Mouse (Mus musculus) cortical plate, adult 2 months (tissue): Measurements from ENCODE around the gene Cyp4a31. TPM values are rescaled to one million over a fixed set of nuclear protein-coding genes. Genes with fewer than 3 reads are reported as not detected.
"Not testable (repeated sequence)": the region's sequence is repeated elsewhere in the genome, so short reads cannot be mapped to it uniquely, and the experiment has no call there.

Source experiments
- H3K27ac ChIP-seq: fragments of 200-500 bp; 2 replicates; pipeline ENCODE4 v1.5.1; 2012; ENCODE audit warnings: low read length, control low read depth, inconsistent platforms; ENCODE audit not compliant: insufficient read depth
- H3K4me1 ChIP-seq: fragments of 200-500 bp; 2 replicates; pipeline ENCODE4 v1.6.1; 2011; ENCODE audit warnings: low read length; ENCODE audit not compliant: control insufficient read depth, insufficient read depth
- H3K4me3 ChIP-seq: fragments of 200-500 bp; 2 replicates; pipeline ENCODE4 v1.5.1; 2011; ENCODE audit warnings: mild to moderate bottlenecking, low read length, control low read depth; ENCODE audit not compliant: insufficient read depth
- CTCF ChIP-seq: fragments of 200-500 bp; IDR thresholded peaks from 2 replicates; pipeline ENCODE4 v1.5.1; 2011; ENCODE audit warnings: mild to moderate bottlenecking, control low read depth, low read length; ENCODE audit not compliant: insufficient read depth; ENCODE audit errors: extremely low read depth
- POLR2A ChIP-seq: fragments of 200-500 bp; IDR thresholded peaks from 2 replicates; pipeline ENCODE4 v1.6.1; 2011; ENCODE audit warnings: mild to moderate bottlenecking, low read length, control low read depth; ENCODE audit not compliant: insufficient read depth; ENCODE audit errors: extremely low read depth
- polyA plus RNA-seq: library from polyadenylated mRNA; depleted of rRNA; stranded (reverse); fragments of >200 nt; gene quantifications from 2 replicates; pipeline ENCODE4 v1.2.3, GENCODE M21; 2012; rRNA removed

Gene Cyp4a31
- not detected in 2 replicates for polyA plus RNA-seq

GRCm38 (mm10) chr4:115563401-115563800, at the start of gene Cyp4a31:
TSS of gene Cyp4a31 (plus strand) at chr4:115563649.
- H3K4me3 ChIP-seq: no peak within 1 kb of the TSS
- H3K27ac ChIP-seq: no peak within 1 kb of the TSS
- H3K4me1 ChIP-seq: no peaks in the 10 kb centered on the region
- no peak for TF ChIP-seq CTCF

DNA sequence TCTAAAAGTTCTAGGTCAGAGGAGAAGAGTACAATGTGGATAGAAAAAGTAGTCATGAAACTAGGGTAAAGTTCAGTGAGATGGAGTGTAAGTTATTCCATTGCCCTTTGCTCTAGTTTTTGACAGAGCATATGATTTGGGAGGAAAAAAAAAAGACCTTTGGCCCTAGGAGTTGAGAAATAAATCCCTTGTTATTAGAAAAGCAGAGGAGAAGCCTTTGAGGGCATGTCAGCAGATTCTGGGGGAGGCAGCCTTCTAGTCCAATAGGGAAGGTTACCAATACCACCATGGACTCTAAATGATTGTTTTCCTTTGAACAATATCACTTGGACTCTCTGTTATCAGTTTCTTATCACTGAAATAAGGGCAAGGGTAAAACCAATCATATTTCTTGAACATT, 49.5 kb upstream of the Cyp4a31 start:
- not testable (repeated sequence) for H3K4me3 ChIP-seq, H3K4me1 ChIP-seq, H3K27ac ChIP-seq

DNA sequence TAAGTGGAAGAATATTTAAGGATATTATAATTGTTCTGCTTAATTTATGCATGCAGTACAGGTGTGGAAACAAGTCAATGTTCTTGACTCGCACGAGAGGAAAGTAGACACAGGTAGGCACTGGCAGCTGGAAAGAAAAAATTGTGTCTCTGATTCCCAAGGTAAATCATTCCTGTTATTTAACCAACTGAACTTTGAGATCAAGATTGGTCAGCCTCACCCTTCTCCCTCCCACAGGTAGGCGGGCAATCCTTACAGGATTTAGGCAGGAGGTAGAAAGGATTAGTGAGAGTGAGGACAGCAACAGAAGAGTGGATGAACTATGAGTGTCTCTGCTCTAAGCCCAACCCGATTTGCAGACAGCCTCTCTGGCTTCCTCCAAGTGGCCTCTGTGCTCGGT, 45.4 kb upstream of the Cyp4a31 start, which contains the start of gene Cyp4a10:
Gene Cyp4a10, plus strand, starts transcription at position 265 of the 400 bp plus-strand sequence.
- H3K4me1 ChIP-seq, H3K27ac ChIP-seq, H3K4me3 ChIP-seq: not testable (repeated sequence)

GRCm38 (mm10) chr4:115519444-115519843, 44.0 kb upstream of the Cyp4a31 start:
- TF ChIP-seq POLR2A (no peak), CTCF (no peak)
- H3K27ac ChIP-seq: no peak overlapping the region
- no peak overlapping the region for H3K4me3 ChIP-seq
- H3K4me1 ChIP-seq: no peaks in the 10 kb centered on the region

DNA sequence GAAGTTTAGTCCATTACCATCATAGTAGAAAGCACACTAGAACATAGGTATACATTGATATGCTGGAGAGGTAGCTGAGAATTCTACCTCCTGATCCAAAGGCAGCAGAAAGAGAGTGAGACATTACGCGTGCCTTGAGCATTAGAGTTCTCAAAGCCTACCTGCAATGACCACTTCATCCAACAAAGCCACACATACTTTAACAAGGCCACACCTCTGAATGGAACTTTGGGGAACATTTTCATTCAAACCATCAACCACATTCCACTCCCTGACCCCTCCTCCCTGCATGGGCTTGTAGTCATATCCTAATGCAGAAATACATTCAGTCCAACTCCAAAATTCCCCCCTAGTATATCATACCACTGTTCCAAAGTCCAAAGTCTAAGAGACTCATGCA, 41.7 kb upstream of the Cyp4a31 start:
- H3K4me1 ChIP-seq: no peaks in the 10 kb centered on the region
- TF ChIP-seq POLR2A (no peak), CTCF (no peak)
- no peak overlapping the region for H3K4me3 ChIP-seq
- H3K27ac ChIP-seq: no peak overlapping the region

DNA sequence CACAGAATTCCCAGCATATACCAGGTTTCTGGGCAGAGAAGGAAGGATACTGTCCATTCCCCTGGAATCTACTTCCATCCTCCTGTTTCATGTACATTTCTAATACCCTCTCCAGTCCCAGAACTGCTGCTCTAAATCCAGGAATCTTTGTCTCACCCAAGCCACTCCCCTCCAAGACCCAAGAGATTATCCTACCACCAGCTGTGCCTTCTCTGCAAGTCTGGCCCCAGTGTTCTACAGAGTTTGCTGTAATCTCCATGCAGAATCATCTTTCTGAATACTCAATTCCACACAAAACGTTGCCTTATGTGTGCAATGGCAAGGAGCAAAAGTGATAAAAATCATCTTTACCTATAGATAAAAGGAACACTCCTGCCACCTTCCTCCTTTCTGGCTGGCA, 18.3 kb upstream of the Cyp4a31 start:
- no peaks in the 10 kb centered on the region for H3K4me1 ChIP-seq
- H3K4me3 ChIP-seq: no peak overlapping the region
- TF ChIP-seq POLR2A (no peak), CTCF (no peak)
- H3K27ac ChIP-seq: no peak overlapping the region

- no peak for TF ChIP-seq POLR2A
- Histone ChIP-seq H3K4me1 (no peaks in the 10 kb centered on the region), H3K27ac (no peak overlapping the region), H3K4me3 (no peak overlapping the region)
Measured at GRCm38 (mm10) chr4:115546141-115546828, 17.2 kb upstream of the Cyp4a31 start.

- H3K4me1 ChIP-seq: no peaks in the 10 kb centered on the region
- no peak overlapping the region for H3K27ac ChIP-seq
- no peak overlapping the region for H3K4me3 ChIP-seq
- TF ChIP-seq POLR2A: no peak
- TF ChIP-seq CTCF: no peak
Measured at GRCm38 (mm10) chr4:115552726-115553125, 10.7 kb upstream of the Cyp4a31 start.

DNA sequence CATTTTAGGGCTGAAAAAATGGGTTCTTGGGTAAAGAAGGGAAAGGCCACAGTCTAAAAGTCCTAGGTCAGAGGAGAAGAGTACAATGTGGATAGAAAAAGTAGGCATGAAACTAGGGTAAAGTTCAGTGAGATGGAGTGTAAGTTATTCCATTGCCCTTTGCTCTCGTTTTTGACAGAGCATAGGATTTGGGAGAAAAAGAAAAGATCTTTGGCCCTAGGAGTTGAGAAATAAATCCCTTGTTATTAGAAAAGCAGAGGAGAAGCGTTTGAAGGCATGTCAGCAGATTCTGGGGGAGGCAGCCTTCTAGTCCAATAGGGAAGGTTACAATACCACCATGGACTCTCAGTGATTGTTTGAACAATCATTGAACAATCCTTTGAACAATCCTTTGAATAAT, 7.9 kb upstream of the Cyp4a31 start:
- no peaks in the 10 kb centered on the region for H3K4me1 ChIP-seq
- no peak for TF ChIP-seq CTCF
- TF ChIP-seq POLR2A: no peak
- no peak overlapping the region for H3K4me3 ChIP-seq

DNA sequence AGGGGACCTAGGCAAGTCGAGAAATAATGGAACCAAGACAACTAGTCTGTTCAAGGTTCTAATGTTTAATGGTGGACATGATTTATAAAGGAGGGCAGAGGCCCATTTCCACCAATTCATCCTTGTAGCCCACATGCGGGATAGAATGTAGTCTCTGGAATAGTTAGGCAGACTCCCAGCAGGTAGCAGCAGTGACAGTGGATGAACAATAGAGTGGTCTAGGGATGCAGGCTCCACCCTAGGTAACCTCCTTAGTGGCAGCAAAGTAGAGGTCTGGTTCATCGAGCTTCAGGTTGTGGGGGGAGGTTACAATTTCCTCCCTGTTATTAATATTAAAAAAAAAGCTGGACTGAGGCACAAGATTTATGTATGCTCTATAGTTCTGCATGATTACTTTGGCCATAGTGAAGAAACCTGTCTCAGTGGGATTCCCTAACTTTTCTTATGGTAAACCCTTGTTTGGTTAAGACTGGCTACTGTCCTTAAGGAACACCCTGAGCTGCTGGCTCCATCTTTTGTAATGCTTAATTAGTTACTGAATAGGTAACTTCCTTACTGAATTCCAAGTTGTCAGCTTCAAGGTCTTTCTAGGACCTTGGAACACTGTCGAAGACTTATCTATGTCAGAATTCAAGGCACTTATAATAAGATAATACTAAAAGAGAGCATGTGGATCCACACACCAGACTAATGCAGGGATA, 5.4 kb upstream of the Cyp4a31 start:
- no peaks in the 10 kb centered on the region for H3K4me1 ChIP-seq
- TF ChIP-seq POLR2A (no peak), CTCF (no peak)
- H3K4me3 ChIP-seq: no peak overlapping the region
- no peak overlapping the region for H3K27ac ChIP-seq

More for the DNA sequence above, 7.9 kb upstream of the Cyp4a31 start:
- no peak overlapping the region for H3K27ac ChIP-seq

- not testable (repeated sequence) for H3K27ac ChIP-seq, H3K4me3 ChIP-seq, H3K4me1 ChIP-seq
Measured at GRCm38 (mm10) chr4:115561236-115561635, 2.2 kb upstream of the Cyp4a31 start.

GRCm38 (mm10) chr4:115564469-115565225, 1.2 kb downstream of the Cyp4a31 start:
- H3K4me1 ChIP-seq, H3K4me3 ChIP-seq, H3K27ac ChIP-seq: not testable (repeated sequence)
